Mouse (Mus musculus): ENCODE data around the gene Mospd2.

DNA sequence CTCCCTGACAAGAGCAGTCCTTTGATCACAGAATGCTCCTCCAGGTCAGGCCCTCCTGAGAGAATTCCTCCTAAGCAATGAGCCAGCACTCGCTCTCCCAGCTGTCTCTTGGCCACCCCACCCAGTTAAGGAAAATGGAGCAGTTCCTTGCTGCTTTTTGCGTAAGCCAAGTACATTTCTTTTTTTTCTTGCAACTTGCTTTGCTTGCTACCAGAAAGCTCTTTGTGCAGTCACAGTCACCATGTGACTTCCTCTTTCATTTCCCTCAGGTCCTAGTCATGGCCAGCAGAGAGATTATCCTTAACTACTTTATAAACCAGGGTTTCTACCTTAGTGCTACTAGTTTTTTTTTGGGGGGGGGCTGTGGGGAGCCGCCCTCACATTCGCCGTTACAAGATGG is 38.6 kb downstream of the Mospd2 start:
- TF ChIP-seq CTCF (IDR thresholded peaks at IDR 0.05; ENCODE audit: low read depth, low read length) (no peak), POLR2A (IDR thresholded peaks at IDR 0.05; ENCODE audit: borderline replicate concordance, low read depth, low read length) (no peak)

Measured in bone marrow macrophage, adult 2 months (primary cell).